Mouse (Mus musculus): ENCODE data around the gene Jmjd7. TPM values are rescaled to one million over a fixed set of nuclear protein-coding genes. Genes with fewer than 3 reads are reported as not detected.
A peak's percentile ranks its signal among the peaks of the same experiment; 100 is the strongest.

The Jmjd7 gene
- polyA plus RNA-seq, 1 experiment = 5.9 TPM

DNA sequence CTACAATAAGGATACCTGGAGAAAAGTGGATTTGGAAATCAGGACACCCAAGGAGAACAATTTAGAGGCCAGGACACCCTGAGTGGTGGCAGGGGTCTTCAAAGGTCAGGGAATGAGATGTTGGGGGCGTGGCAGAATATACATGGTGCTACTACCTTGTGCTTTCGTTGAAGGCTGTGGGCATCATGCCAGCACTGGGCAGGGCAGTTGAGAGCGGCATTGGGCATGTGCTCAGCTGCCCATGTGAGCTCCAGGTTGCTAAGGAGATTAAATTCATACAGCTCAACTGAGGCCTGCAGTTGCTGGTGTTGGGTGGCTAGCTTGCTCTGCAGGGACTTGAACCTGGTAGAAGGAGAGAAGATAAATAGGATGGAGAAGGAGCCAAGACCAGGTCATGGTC lies 38.9 kb downstream of the Jmjd7 start:
- no peak for DNase-seq (ENCODE audit: low read depth in 1 of 2, low spot score in 2 of 2)
- Histone ChIP-seq H3K36me3 (ENCODE audit: control insufficient read depth, insufficient read depth, low read length) (no peaks in the 10 kb centered on the region), H3K4me3 (ENCODE audit: extremely low read depth, insufficient read depth, insufficient read length) (no peak overlapping the region), H3K4me1 (ENCODE audit: control insufficient read depth, insufficient read depth, insufficient read length) (no peaks in the 10 kb centered on the region), H3K27me3 (ENCODE audit: control insufficient read depth, insufficient read depth, low read length) (no peaks in the 10 kb centered on the region), H3K27ac (ENCODE audit: insufficient read depth, low read length) (no peak overlapping the region)
- TF ChIP-seq CTCF (IDR thresholded peaks at IDR 0.05; ENCODE audit: extremely low read depth, insufficient read depth, insufficient read length, insufficient replicate concordance) = no peak
- no peak for TF ChIP-seq POLR2A (IDR thresholded peaks at IDR 0.05; ENCODE audit: low read depth, low read length)
- 67% methylated on average over 3 of the region's 3 CpGs for WGBS

DNA sequence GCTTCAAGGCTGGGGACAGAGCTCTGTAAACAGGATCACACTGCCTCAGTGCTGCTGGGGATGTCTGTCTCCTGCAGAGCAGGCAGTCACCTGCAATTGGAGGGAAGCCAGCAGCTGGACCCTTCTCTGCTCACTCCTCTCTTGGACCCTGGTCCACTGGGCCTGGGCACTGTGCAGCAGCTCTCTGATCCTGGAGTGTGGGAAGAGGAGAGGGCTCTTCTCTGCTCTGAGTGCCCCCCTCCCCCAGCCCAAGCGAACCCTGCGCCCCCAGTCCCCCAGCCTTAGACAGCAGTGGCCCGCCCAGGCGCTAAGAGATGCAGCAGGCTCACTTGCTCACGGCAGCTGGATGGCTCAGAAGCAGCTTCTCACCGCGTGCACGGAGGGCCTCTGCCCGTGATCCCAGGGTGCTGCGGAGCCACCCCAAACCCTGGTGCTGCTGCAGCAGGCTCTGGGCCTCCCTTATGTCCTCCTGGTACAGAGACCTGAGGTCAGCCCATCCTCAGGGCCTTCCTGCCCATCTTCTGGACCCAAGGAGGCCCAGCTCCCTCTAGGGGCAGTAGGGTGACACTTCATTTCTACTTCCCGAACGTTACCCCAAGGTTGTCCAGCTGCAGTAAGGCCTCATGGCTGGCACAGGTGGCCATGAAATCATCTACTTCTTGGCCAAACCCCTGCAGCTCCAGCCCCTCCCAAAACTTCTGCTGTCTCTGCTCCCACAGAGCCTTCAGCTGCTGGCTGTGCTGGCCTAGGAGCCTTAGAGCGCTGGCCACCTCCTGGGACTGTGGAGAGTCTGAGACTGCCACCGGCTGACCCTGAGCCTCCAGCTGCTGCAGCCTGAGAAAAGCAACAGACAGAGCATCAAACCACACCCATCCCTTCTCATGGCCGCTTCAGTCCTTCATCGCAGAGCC lies 41.5 kb downstream of the Jmjd7 start:
- H3K4me1 ChIP-seq (ENCODE audit: control insufficient read depth, insufficient read depth, insufficient read length) = no peaks in the 10 kb centered on the region
- no peak overlapping the region for H3K27ac ChIP-seq (ENCODE audit: insufficient read depth, low read length)
- no peaks in the 10 kb centered on the region for H3K27me3 ChIP-seq (ENCODE audit: control insufficient read depth, insufficient read depth, low read length)
- H3K4me3 ChIP-seq (ENCODE audit: extremely low read depth, insufficient read depth, insufficient read length) = no peak overlapping the region
- no peaks in the 10 kb centered on the region for H3K36me3 ChIP-seq (ENCODE audit: control insufficient read depth, insufficient read depth, low read length)
- DNase-seq (ENCODE audit: low read depth in 1 of 2, low spot score in 2 of 2) = no peak
- 68% methylated on average over 16 of the region's 16 CpGs for WGBS
- no peak for TF ChIP-seq POLR2A (IDR thresholded peaks at IDR 0.05; ENCODE audit: low read depth, low read length)
- peak; percentile 27; the same call in 1 of the 2 replicates for TF ChIP-seq CTCF (IDR thresholded peaks at IDR 0.05; ENCODE audit: extremely low read depth, insufficient read depth, insufficient read length, insufficient replicate concordance)

DNA sequence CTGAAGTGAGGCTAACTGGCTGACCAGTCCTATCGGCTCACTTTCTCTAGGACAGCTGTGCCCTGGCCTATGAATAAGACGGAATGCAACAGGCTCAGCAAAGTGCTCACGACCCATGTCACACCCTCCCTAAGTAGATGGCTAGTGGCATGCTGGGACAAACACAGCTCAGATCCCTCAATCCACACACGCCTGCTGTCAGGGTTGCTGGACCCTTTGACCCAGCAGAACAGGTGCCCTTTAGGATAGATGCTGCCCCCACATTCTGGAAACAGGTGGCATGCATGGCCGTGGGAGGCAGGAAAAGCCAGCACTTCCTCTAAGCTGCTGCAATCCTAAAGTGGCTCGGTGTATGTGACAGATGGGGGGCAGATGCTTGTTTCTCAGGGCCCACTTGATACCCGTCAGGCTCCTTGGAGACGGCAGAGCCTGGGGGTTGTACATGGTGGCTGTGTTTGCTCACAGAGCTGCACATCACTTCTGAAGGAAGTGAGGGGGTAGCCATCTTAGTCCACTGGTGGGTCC lies 42.2 kb downstream of the Jmjd7 start:
- DNase-seq (ENCODE audit: low read depth in 1 of 2, low spot score in 2 of 2) = no peak
- Histone ChIP-seq H3K27ac (ENCODE audit: insufficient read depth, low read length) (no peak overlapping the region), H3K27me3 (ENCODE audit: control insufficient read depth, insufficient read depth, low read length) (no peaks in the 10 kb centered on the region), H3K36me3 (ENCODE audit: control insufficient read depth, insufficient read depth, low read length) (no peaks in the 10 kb centered on the region), H3K4me1 (ENCODE audit: control insufficient read depth, insufficient read depth, insufficient read length) (no peaks in the 10 kb centered on the region), H3K4me3 (ENCODE audit: extremely low read depth, insufficient read depth, insufficient read length) (no peak overlapping the region)
- WGBS = 67% methylated on average over 8 of the region's 8 CpGs
- TF ChIP-seq CTCF (IDR thresholded peaks at IDR 0.05; ENCODE audit: extremely low read depth, insufficient read depth, insufficient read length, insufficient replicate concordance) = no peak
- no peak for TF ChIP-seq POLR2A (IDR thresholded peaks at IDR 0.05; ENCODE audit: low read depth, low read length)

DNA sequence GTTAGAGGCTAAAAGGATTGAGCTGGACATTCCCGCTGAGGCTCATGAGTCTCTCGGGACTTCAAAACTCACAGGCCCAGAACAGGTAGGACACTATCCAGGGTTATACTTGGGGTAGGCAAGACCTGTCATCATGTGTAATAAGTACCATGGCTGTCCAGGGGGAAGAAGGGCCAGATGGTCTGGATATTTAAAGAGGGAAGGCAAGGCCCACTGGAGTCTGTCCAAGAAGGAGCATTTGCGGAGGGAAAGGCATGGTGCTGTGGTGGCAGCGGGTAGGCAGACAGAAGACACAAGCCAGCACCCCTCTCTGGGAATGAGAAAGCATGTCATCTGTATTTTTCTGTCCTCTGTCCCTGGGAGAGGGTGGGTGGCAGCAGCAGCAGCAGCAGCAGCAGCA lies 46.8 kb downstream of the Jmjd7 start:
- TF ChIP-seq CTCF (IDR thresholded peaks at IDR 0.05; ENCODE audit: extremely low read depth, insufficient read depth, insufficient read length, insufficient replicate concordance) = no peak
- 93% methylated on average over 4 of the region's 4 CpGs for WGBS
- H3K4me1 ChIP-seq (ENCODE audit: control insufficient read depth, insufficient read depth, insufficient read length) = no peaks in the 10 kb centered on the region
- H3K27ac ChIP-seq (ENCODE audit: insufficient read depth, low read length) = no peak overlapping the region
- DNase-seq (ENCODE audit: low read depth in 1 of 2, low spot score in 2 of 2) = no peak
- H3K4me3 ChIP-seq (ENCODE audit: extremely low read depth, insufficient read depth, insufficient read length) = no peak overlapping the region
- H3K27me3 ChIP-seq (ENCODE audit: control insufficient read depth, insufficient read depth, low read length) = no peaks in the 10 kb centered on the region; the same call in 1 of the 2 replicates
- no peaks in the 10 kb centered on the region for H3K36me3 ChIP-seq (ENCODE audit: control insufficient read depth, insufficient read depth, low read length)

DNA sequence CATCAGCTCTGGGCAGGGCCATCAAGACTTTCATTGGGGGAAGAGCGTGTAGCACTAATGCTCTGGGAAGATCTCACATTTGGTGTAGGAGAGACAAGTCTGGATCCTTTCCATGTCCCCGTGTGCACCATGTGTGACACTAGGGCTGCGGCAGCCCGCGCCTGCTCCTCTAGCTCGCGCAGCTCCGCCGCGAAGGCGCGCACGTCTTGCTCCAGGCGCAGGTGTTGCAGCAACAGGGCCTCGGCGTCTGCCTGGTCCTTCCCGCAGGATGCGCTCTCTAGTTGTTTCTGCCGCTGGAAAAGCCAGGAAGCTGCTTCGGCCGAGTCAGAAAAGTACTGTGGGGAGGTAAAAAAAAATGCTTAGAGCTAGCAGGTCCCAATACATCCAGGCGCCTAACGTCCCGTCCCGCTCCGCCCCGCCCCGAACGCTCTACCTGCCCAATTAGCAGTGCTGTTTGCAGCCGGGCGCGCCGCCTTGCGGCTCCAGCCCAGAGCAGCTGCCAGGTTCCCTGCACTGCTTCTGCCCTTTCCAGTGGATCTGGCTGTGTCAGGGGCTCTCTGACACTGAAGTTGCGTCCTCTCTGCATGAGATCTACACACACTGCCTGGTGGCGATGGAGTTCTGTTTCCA lies 48.9 kb downstream of the Jmjd7 start:
- H3K4me3 ChIP-seq (ENCODE audit: extremely low read depth, insufficient read depth, insufficient read length) = 0 out of 2 replicates have a peak overlapping the region, but pooled peaks have one; percentile 14
- H3K27me3 ChIP-seq (ENCODE audit: control insufficient read depth, insufficient read depth, low read length) = no peaks in the 10 kb centered on the region; the same call in 1 of the 2 replicates
- no peaks in the 10 kb centered on the region for H3K36me3 ChIP-seq (ENCODE audit: control insufficient read depth, insufficient read depth, low read length)
- peak in 1 of 2 experiments; percentile 22 for DNase-seq (ENCODE audit: low read depth in 1 of 2, low spot score in 2 of 2)
- no peak for TF ChIP-seq POLR2A (IDR thresholded peaks at IDR 0.05; ENCODE audit: low read depth, low read length)
- no peak for TF ChIP-seq CTCF (IDR thresholded peaks at IDR 0.05; ENCODE audit: extremely low read depth, insufficient read depth, insufficient read length, insufficient replicate concordance)
- H3K27ac ChIP-seq (ENCODE audit: insufficient read depth, low read length) = no peak overlapping the region
- H3K4me1 ChIP-seq (ENCODE audit: control insufficient read depth, insufficient read depth, insufficient read length) = no peaks in the 10 kb centered on the region
- WGBS = 5% methylated on average over 36 of the region's 36 CpGs

Other genes with a start within 250 kb of the Jmjd7 start
- gene Rpap1, start 239.9 kb upstream of the Jmjd7 start, polyA plus RNA-seq (2012; rRNA removed) = 25.7 and 30.7 TPM in 2 replicates
- 1.7 and 2.1 TPM in 2 replicates for gene Tyro3, start 229.8 kb upstream of the Jmjd7 start, polyA plus RNA-seq (2012; rRNA removed)
- 16.5 and 19.3 TPM in 2 replicates for gene Mga, start 130.3 kb upstream of the Jmjd7 start, polyA plus RNA-seq (2012; rRNA removed)
- gene Mapkbp1, start 54.8 kb upstream of the Jmjd7 start, polyA plus RNA-seq (2012; rRNA removed) = 6.0 and 7.5 TPM in 2 replicates
- gene Gm28042, start within 50 bp of the Jmjd7 start, polyA plus RNA-seq (2012; rRNA removed) = 5.3 and 7.9 TPM in 2 replicates
- gene Pla2g4b, start 5.9 kb downstream of the Jmjd7 start, polyA plus RNA-seq (2012; rRNA removed) = 6.0 and 8.8 TPM in 2 replicates
- 32.0 and 35.4 TPM in 2 replicates for gene Ehd4, start 127.1 kb downstream of the Jmjd7 start, polyA plus RNA-seq (2012; rRNA removed)
- gene Pla2g4e, start 217.9 kb downstream of the Jmjd7 start, polyA plus RNA-seq (2012; rRNA removed) = not detected in 2 replicates

All from spleen, adult 2 months (tissue).